Mouse (Mus musculus) testis, adult 2 months (tissue): ENCODE measurements around the gene Hist1h2bk.

ENCODE experiments used
- CTCF ChIP-seq: fragments of 200-500 bp; IDR thresholded peaks from 2 replicates; pipeline ENCODE4 v1.5.1; 2012; ENCODE audit warnings: low read depth, mild to moderate bottlenecking, inconsistent platforms, low read length, moderate library complexity; ENCODE audit not compliant: control insufficient read depth, insufficient read depth, insufficient replicate concordance
- POLR2A ChIP-seq: fragments of 200-500 bp; IDR thresholded peaks from 2 replicates; pipeline ENCODE4 v1.6.1; 2012; ENCODE audit warnings: low read depth, mild to moderate bottlenecking, inconsistent platforms, low read length, moderate library complexity; ENCODE audit not compliant: control insufficient read depth

- TF ChIP-seq POLR2A (no peak), CTCF (no peak)
Measured at GRCm38 (mm10) chr13:22015479-22016450, 19.9 kb upstream of the Hist1h2bk start.
